Mouse (Mus musculus): ENCODE results near the gene Pramel1. TPM values are rescaled to one million over a fixed set of nuclear protein-coding genes. Genes with fewer than 3 reads are reported as not detected.

Gene Pramel1
- total RNA-seq, 2 experiments from 2014 or later, result not detected

Other genes with a start within 250 kb of the Pramel1 start
- 10 to 100 TPM; 22.8 to 26.3 TPM for gene Prdm2, start 181.4 kb upstream of the Pramel1 start, total RNA-seq (2021)
- gene Pdpn, start 94.9 kb upstream of the Pramel1 start, total RNA-seq (2021), result 1 to 10 TPM; 4.7 to 5.2 TPM
- 10 to 100 TPM; 33.4 to 37.4 TPM for gene Lrrc38, start 44.7 kb upstream of the Pramel1 start, total RNA-seq (2021)
- gene Pramef8, start 18.0 kb downstream of the Pramel1 start, total RNA-seq (2021), result 1 to 10 TPM; 6.1 to 7.7 TPM
- not detected for gene Oog4, start 55.9 kb downstream of the Pramel1 start, total RNA-seq (2021)
- not detected for gene Gm13043, start 116.9 kb downstream of the Pramel1 start, total RNA-seq (2021)
- gene Gm13040, start 141.5 kb downstream of the Pramel1 start, total RNA-seq (2021), result not detected
- gene BC080695, start 157.3 kb downstream of the Pramel1 start, total RNA-seq (2021), result not detected
- not detected for gene Gm13057, start 157.3 kb downstream of the Pramel1 start, total RNA-seq (2021)
- gene Gm13083, start 220.6 kb downstream of the Pramel1 start, total RNA-seq (2021), result not detected